Mouse (Mus musculus) stomach, postnatal 0 days (tissue): ENCODE results near the gene Gm5737. TPM values are rescaled to one million over a fixed set of nuclear protein-coding genes. Genes with fewer than 3 reads are reported as not detected.

ENCODE experiments used
- ATAC-seq: fragments of 200-750 bp; cut with Nextera tagmentation; 2 replicates; pipeline ENCODE4 v1.8.0; 2017; ENCODE audit not compliant: low FRiP score, low TSS enrichment
- DNase-seq: peaks from one replicate; pipeline ENCODE4 v3.0.0-alpha.2; 2016; ENCODE audit warnings: low spot score
- H3K27ac ChIP-seq: fragments of 300-500 bp; sonication (generic); replicated peaks from 2 replicates; pipeline ENCODE4 v1.5.1; 2014; ENCODE audit warnings: mild to moderate bottlenecking, control low read depth
- H3K27me3 ChIP-seq: fragments of 300-500 bp; sonication (generic); 2 replicates; pipeline ENCODE4 v1.6.1; 2014; ENCODE audit warnings: low read length; ENCODE audit not compliant: control insufficient read depth, insufficient read depth
- H3K36me3 ChIP-seq: fragments of 300-500 bp; sonication (generic); 2 replicates; pipeline ENCODE4 v1.6.1; 2014; ENCODE audit warnings: low read length, mixed read lengths; ENCODE audit not compliant: control insufficient read depth, insufficient read depth
- H3K4me1 ChIP-seq: fragments of 300-500 bp; sonication (generic); replicated peaks from 2 replicates; pipeline ENCODE4 v1.6.1; 2014; ENCODE audit warnings: antibody characterized with exemption; ENCODE audit not compliant: control insufficient read depth, insufficient read depth
- H3K4me2 ChIP-seq: fragments of 300-500 bp; sonication (generic); replicated peaks from 2 replicates; pipeline ENCODE4 v1.6.1; 2014; ENCODE audit warnings: low read depth, mild to moderate bottlenecking, control low read depth, moderate library complexity
- H3K4me3 ChIP-seq: fragments of 300-500 bp; sonication (generic); 2 replicates; pipeline ENCODE4 v1.5.1; 2014; ENCODE audit warnings: low read depth, low read length, control low read depth
- H3K9ac ChIP-seq: fragments of 300-500 bp; sonication (generic); 2 replicates; pipeline ENCODE4 v1.6.1; 2014; ENCODE audit warnings: mild to moderate bottlenecking, low read length, control low read depth, mixed read lengths
- H3K9me3 ChIP-seq: fragments of 300-500 bp; sonication (generic); 2 replicates; pipeline ENCODE4 v1.6.1; 2016; ENCODE audit warnings: low read length; ENCODE audit not compliant: control insufficient read depth
- CTCF ChIP-seq: IDR thresholded peaks from 2 replicates; pipeline ENCODE4 v1.5.1; 2016; ENCODE audit warnings: antibody characterized with exemption, low read depth, mild to moderate bottlenecking, moderate library complexity
- EP300 ChIP-seq: optimal IDR thresholded peaks from 2 replicates; pipeline ENCODE3; 2016; ENCODE audit warnings: antibody characterized with exemption
- WGBS: fragments of 180-500 bp; shearing (Covaris S2); extraction: QIAGEN DNeasy Blood & Tissue Kit; methylation state at CpG from one replicate; pipeline ENCODE4 v1.1.7; 2014; 5-methylcytosine and 5-hydroxymethylcytosine counted together
- polyA plus RNA-seq: library from polyadenylated mRNA; unstranded; fragments of >200 nt; fragmentation: Nextera tagmentation; extraction: Ambion mirVana; gene quantifications from 2 replicates; pipeline ENCODE4 v1.2.1, GENCODE M21; 2015

The Gm5737 gene
- polyA plus RNA-seq, 1 experiment from 2014 or later, result not detected

DNA sequence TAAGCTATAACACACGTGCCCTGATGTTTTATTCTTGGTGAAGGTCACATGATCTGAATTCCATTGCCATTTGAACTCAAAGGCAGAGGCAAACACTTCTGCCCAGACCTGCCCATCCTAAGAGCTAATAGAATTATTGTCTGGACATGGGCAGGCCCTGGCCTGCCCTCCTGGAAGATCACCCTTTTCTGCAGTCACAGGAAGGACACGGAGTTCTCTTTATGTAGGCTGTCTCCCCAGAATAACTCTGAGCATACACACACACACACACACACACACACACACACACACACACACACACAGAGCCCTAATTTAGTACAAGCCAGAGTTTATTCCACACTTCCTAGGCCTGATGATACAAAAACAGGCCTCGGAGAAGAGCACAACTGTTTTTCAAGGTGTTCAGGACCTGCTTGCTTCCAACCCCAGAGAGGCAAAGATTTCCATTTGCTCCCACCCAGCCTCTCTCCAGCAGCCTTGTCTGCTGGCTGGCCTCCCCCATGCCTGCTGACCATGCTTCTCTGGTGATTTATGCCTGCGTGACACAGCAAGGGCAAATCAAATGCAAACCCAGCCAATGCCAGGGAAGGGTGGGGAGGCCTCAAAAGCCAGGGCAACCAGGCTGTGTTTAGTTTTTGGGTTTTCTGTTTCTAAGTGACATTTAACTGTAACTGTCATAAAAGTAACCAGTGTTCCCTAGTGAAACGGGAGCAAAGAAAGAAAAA lies 26.4 kb downstream of the Gm5737 start:
- TF ChIP-seq EP300 (no peak), CTCF (no peak)
- H3K27ac ChIP-seq, result peak overlapping the region; percentile 79
- H3K4me3 ChIP-seq, result no peak overlapping the region
- no peaks in the 10 kb centered on the region for H3K9me3 ChIP-seq
- DNase-seq (no peak), ATAC-seq (no peak)
- no peaks in the 10 kb centered on the region for H3K36me3 ChIP-seq
- no peaks in the 10 kb centered on the region for H3K27me3 ChIP-seq
- no peaks in the 10 kb centered on the region for H3K4me1 ChIP-seq
- no peak overlapping the region for H3K4me2 ChIP-seq
- 42% methylated on average over 5 of the region's 5 CpGs for WGBS
- no peak overlapping the region for H3K9ac ChIP-seq

DNA sequence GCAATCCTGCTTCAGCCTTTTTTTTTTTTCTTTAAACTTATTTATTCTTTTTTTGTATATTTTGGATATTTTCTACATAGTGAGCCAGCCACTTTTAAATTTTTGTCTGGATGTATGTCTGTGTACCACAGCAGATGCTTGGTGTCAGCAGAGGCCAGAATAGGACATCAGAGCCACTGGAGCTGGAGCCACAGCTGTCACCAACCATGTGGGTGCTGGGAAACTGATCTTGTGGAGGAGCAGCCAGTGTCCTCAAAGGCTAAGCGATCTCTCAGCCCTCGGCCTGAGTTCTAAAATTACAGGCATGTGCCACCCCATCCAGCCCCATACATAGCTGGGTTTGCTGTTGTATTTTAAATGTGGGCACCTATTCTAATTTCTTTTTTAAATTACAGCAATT lies 27.6 kb downstream of the Gm5737 start:
- H3K27me3 ChIP-seq, result no peaks in the 10 kb centered on the region
- TF ChIP-seq CTCF, result no peak
- no peak for TF ChIP-seq EP300
- H3K9ac ChIP-seq, result no peak overlapping the region
- no peak overlapping the region for H3K4me3 ChIP-seq
- no peak for ATAC-seq
- H3K4me1 ChIP-seq, result no peaks in the 10 kb centered on the region; the same call in 1 of the 2 replicates
- H3K27ac ChIP-seq, result no peak overlapping the region
- DNase-seq, result no peak
- H3K36me3 ChIP-seq, result no peaks in the 10 kb centered on the region
- H3K4me2 ChIP-seq, result no peak overlapping the region
- WGBS, result 87% methylated on average over 2 of the region's 2 CpGs
- H3K9me3 ChIP-seq, result no peaks in the 10 kb centered on the region

DNA sequence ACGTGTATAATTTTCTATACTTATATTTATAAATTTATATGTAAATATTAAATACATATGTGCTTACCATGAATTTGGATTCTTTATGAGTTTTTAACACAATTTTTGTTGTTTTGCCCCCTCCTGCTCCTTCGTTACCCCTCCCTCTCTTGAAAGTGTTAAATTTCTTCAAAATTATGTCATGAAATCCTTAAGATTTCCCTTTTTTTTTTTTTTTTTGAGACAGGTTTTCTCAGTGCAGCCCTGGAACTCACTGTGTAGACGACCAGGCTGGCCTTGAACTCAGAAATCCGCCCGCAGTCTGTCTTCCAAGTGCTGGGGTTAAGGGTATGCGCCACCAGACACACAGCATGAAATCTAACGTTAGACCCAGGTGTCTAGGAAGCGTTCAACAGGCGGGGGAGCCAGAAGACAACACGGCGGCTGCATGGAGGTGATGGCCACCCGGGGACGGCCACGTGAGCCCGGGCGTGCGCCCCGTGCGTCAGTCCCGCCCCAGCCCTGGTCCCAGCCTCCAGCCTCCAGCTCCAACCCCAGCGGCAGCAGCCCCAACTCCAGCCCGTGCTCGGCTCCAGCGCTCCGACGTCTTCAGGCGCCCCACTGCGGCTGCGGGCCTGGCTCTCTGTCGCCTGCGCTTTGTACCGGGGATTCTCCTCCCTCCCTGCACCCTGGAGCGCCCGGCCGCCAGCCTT lies 30.3 kb downstream of the Gm5737 start, which contains the start of gene Eef2k:
Gene Eef2k (plus strand): TSS at position 487 of the 692 bp plus-strand sequence.
- no peaks in the 10 kb centered on the region for H3K27me3 ChIP-seq
- no peaks in the 10 kb centered on the region; the same call in 1 of the 2 replicates for H3K4me1 ChIP-seq
- H3K36me3 ChIP-seq, result 0 out of 2 replicates have a peak, but pooled peaks cover 2% of the 10 kb centered on the region
- peak within 1 kb of the TSS; percentile 95 for H3K9ac ChIP-seq
- H3K9me3 ChIP-seq, result no peaks in the 10 kb centered on the region
- peak within 1 kb of the TSS; percentile 79 for H3K4me2 ChIP-seq
- ATAC-seq (peak; percentile 95), DNase-seq (peak; percentile 94)
- H3K27ac ChIP-seq, result peak within 1 kb of the TSS; percentile 99
- WGBS, result 3% methylated on average over 34 of the region's 35 CpGs
- peak; percentile 67 for TF ChIP-seq CTCF
- peak; percentile 15 for TF ChIP-seq EP300
- peak within 1 kb of the TSS; percentile 82 for H3K4me3 ChIP-seq

DNA sequence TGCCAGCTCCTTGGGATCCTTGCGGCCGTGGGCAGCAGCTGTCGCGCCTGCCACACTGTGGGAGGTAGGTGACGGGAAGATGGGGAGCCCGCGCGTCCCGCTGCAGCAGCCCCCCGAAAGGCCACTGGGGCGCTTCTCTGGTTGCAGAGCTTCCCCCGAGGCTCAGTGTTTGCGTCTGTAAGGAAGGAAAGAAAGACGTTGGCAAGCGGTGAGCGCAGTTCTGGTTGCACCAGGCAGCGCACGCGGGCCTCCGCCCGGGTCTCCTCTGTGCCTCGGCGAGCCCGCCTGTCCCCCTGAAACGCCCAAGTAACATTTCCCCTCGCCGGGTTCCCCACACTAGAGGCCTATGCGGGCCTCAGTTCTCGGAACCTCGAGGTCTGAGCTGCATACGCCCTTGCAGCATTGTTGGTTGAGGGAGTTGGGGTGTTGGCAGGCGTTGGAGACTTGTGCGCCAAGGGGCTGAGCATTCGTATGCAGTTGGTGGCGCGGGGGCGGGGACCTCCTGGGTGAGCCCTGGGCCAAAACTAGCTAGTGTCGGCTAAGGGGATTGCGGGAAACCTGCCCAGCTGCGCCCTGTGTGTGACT lies 31.0 kb downstream of the Gm5737 start:
- ATAC-seq (peak; percentile 81), DNase-seq (peak; percentile 90)
- Histone ChIP-seq H3K4me1 (no peaks in the 10 kb centered on the region; the same call in 1 of the 2 replicates), H3K4me2 (peak overlapping the region; percentile 79), H3K9me3 (no peaks in the 10 kb centered on the region), H3K9ac (peak overlapping the region; percentile 95), H3K36me3 (0 out of 2 replicates have a peak, but pooled peaks cover 2% of the 10 kb centered on the region), H3K27me3 (no peaks in the 10 kb centered on the region), H3K4me3 (peak overlapping the region; percentile 82), H3K27ac (peak overlapping the region; percentile 99)
- TF ChIP-seq EP300 (no peak), CTCF (no peak)
- under 1% methylated on average over 40 of the region's 40 CpGs for WGBS

DNA sequence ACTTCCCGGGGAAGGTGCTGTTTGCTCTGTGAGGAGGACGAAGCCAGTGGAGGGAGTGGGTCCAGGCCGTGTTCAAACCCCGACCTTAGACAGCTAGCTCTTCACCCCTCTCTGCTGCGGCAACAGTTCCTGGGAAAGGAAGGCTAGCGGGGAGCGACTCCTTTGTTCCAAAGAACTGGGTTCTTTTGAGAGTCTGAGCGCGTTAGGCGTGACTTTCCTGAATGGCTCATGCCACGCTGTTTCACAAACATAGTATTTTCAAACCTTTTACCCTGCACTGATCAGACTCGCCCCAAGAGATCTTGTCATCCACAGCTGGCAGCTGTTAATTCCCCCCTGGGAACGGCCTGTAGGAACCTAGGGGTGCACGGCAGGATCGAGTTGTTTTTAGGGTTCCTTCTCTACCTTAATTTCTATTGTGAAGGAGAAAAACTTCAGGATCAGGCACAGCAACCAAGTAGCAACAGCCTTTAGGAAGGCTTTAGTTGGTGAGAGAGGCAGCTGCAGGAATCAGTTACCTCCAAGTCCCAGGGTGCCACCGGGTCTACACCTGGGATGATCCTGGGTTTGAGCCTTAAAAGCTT lies 31.8 kb downstream of the Gm5737 start:
- Histone ChIP-seq H3K4me3 (peak overlapping the region; percentile 82), H3K36me3 (0 out of 2 replicates have a peak, but pooled peaks cover 2% of the 10 kb centered on the region), H3K9ac (peak overlapping the region; percentile 95), H3K4me1 (no peaks in the 10 kb centered on the region; the same call in 1 of the 2 replicates), H3K9me3 (no peaks in the 10 kb centered on the region), H3K27me3 (no peaks in the 10 kb centered on the region), H3K27ac (peak overlapping the region; percentile 99), H3K4me2 (peak overlapping the region; percentile 79)
- 3% methylated on average over 16 of the region's 16 CpGs for WGBS
- no peak for ATAC-seq
- TF ChIP-seq EP300 (no peak), CTCF (no peak)
- DNase-seq, result peak; percentile 32
